Mouse (Mus musculus) midbrain, embryonic 14.5 days (tissue): Measurements from ENCODE around the gene Wscd2. TPM values are rescaled to one million over a fixed set of nuclear protein-coding genes. Genes with fewer than 3 reads are reported as not detected.
A peak's percentile ranks its signal among the peaks of the same experiment; 100 is the strongest.

Experiments
- ATAC-seq: fragments of 200-750 bp; cut with Nextera tagmentation; 2 replicates; pipeline ENCODE4 v1.8.0; 2017; ENCODE audit warnings: moderate number of reproducible peaks, moderate library complexity; ENCODE audit not compliant: low FRiP score, low TSS enrichment
- DNase-seq: peaks from one replicate; pipeline ENCODE4 v3.0.0-alpha.2; 2015
- H3K27ac ChIP-seq: fragments of 300-500 bp; sonication (generic); replicated peaks from 2 replicates; pipeline ENCODE4 v1.5.1; 2014; ENCODE audit warnings: mild to moderate bottlenecking, low read depth, low read length, moderate library complexity
- H3K27me3 ChIP-seq: fragments of 300-500 bp; sonication (generic); 2 replicates; pipeline ENCODE4 v1.6.1; 2014; ENCODE audit warnings: low read length, control low read depth, mixed read lengths; ENCODE audit not compliant: control insufficient read depth, insufficient read depth
- H3K36me3 ChIP-seq: fragments of 300-500 bp; sonication (generic); 2 replicates; pipeline ENCODE4 v1.6.1; 2014; ENCODE audit warnings: low read length, control low read depth; ENCODE audit not compliant: control insufficient read depth, insufficient read depth
- H3K4me1 ChIP-seq: fragments of 300-500 bp; sonication (generic); 2 replicates; pipeline ENCODE4 v1.6.1; 2014; ENCODE audit warnings: mild to moderate bottlenecking, antibody characterized with exemption, low read length, control low read depth; ENCODE audit not compliant: control insufficient read depth, insufficient read depth
- H3K4me2 ChIP-seq: fragments of 300-500 bp; sonication (generic); 2 replicates; pipeline ENCODE4 v1.6.1; 2014; ENCODE audit warnings: mild to moderate bottlenecking, low read length, moderate library complexity
- H3K4me3 ChIP-seq: fragments of 300-500 bp; sonication (generic); replicated peaks from 2 replicates; pipeline ENCODE4 v1.5.1; 2014; ENCODE audit warnings: low read depth, low read length
- H3K9ac ChIP-seq: fragments of 300-500 bp; sonication (generic); replicated peaks from 2 replicates; pipeline ENCODE4 v1.6.1; 2014; ENCODE audit warnings: mild to moderate bottlenecking, low read length, moderate library complexity
- H3K9me3 ChIP-seq: fragments of 300-500 bp; sonication (generic); 2 replicates; pipeline ENCODE4 v1.6.1; 2016; ENCODE audit warnings: low read length, control low read depth, mixed read lengths; ENCODE audit not compliant: control insufficient read depth
- WGBS: fragments of 180-500 bp; shearing (Covaris S2); extraction: QIAGEN DNeasy Blood & Tissue Kit; methylation state at CpG from one replicate; pipeline ENCODE4 v1.1.7; 2014; 5-methylcytosine and 5-hydroxymethylcytosine counted together
- polyA plus RNA-seq: library from polyadenylated mRNA; unstranded; fragments of >200 nt; fragmentation: Nextera tagmentation; extraction: Ambion mirVana; gene quantifications from 2 replicates; pipeline ENCODE4 v1.2.1, GENCODE M21; 2014

Wscd2 gene
- polyA plus RNA-seq, 1 experiment from 2014 or later, result 10.7 TPM

- Histone ChIP-seq H3K4me3 (no peak overlapping the region), H3K9ac (no peak overlapping the region), H3K9me3 (no peaks in the 10 kb centered on the region), H3K27me3 (no peaks in the 10 kb centered on the region), H3K36me3 (no peaks in the 10 kb centered on the region), H3K4me2 (no peak overlapping the region), H3K4me1 (peaks cover 15% of the 10 kb centered on the region; the same call in 1 of the 2 replicates), H3K27ac (no peak overlapping the region)
- DNase-seq (no peak), ATAC-seq (no peak)
- 67% methylated on average over 8 of the region's 8 CpGs for WGBS
Measured at GRCm38 (mm10) chr5:113550249-113550648, 60.1 kb downstream of the Wscd2 start.

- H3K4me2 ChIP-seq, result no peak overlapping the region
- H3K9me3 ChIP-seq, result no peaks in the 10 kb centered on the region
- H3K36me3 ChIP-seq, result no peaks in the 10 kb centered on the region
- no peak overlapping the region for H3K27ac ChIP-seq
- H3K4me3 ChIP-seq, result no peak overlapping the region
- H3K27me3 ChIP-seq, result no peaks in the 10 kb centered on the region
- no peak for DNase-seq
- no peak for ATAC-seq
- H3K9ac ChIP-seq, result no peak overlapping the region
- peaks cover 14% of the 10 kb centered on the region; the same call in 1 of the 2 replicates for H3K4me1 ChIP-seq
- 35% methylated on average over 19 of the region's 19 CpGs for WGBS
Measured at GRCm38 (mm10) chr5:113550759-113551158, 60.6 kb downstream of the Wscd2 start.

DNA sequence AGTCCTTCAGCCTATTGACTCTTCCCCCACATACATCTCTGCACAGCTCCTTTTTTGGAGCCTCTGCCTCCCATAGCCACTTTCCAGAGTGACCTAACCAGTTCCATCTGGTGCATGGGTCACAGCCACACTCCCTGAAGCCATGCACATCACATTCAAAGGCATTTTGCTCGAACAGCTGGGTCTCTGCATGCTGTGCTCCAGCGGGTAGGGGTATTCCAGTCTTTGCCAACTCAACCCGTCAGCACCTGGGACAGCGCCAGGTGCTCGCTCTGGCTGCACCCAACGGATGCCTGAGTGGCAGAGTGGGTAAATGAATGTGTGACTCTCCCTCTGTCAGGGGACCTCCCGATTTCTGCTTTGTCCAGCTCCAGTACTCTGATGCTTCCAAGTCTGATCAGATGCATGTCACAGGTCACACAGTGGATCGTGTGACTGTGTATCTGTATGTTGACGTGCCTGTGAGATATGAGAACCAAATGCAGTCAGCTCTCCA, 63.3 kb downstream of the Wscd2 start:
- no peak overlapping the region for H3K9ac ChIP-seq
- H3K27ac ChIP-seq, result no peak overlapping the region
- H3K4me2 ChIP-seq, result no peak overlapping the region
- H3K4me3 ChIP-seq, result no peak overlapping the region
- H3K36me3 ChIP-seq, result no peaks in the 10 kb centered on the region
- ATAC-seq (no peak), DNase-seq (peak; percentile 62)
- 12% methylated on average over 9 of the region's 9 CpGs for WGBS
- no peaks in the 10 kb centered on the region for H3K9me3 ChIP-seq
- no peaks in the 10 kb centered on the region for H3K27me3 ChIP-seq
- H3K4me1 ChIP-seq, result 0 out of 2 replicates have a peak, but pooled peaks cover 11% of the 10 kb centered on the region

- ATAC-seq, result no peak
- no peak overlapping the region for H3K4me3 ChIP-seq
- H3K9me3 ChIP-seq, result no peaks in the 10 kb centered on the region
- no peak overlapping the region for H3K4me2 ChIP-seq
- no peaks in the 10 kb centered on the region for H3K27me3 ChIP-seq
- no peaks in the 10 kb centered on the region for H3K36me3 ChIP-seq
- H3K4me1 ChIP-seq, result 0 out of 2 replicates have a peak, but pooled peaks cover 11% of the 10 kb centered on the region
- DNase-seq, result peak; percentile 39
- no peak overlapping the region for H3K9ac ChIP-seq
- WGBS, result 65% methylated on average over 15 of the region's 15 CpGs
- no peak overlapping the region for H3K27ac ChIP-seq
Measured at GRCm38 (mm10) chr5:113554095-113554494, 64.0 kb downstream of the Wscd2 start.

DNA sequence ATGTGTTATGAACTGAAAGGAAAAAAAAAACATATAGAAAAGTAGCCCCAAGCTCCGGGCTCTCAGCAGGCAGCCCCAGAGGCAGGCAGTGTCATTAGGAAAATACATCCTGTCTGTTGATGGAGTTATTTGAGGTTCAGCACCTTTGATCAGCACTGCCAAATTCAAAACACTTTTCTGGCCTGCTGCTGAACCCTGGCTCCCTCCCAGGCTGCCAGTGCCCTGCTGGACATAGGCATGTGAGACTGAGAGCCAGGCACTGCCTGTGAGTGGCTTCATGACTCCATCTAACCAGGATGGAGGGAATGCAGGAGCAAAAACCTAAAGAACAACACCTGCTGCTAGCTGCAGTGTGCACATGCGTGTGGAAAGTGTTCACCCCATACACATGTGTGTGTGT, 64.4 kb downstream of the Wscd2 start:
- 76% methylated on average over 2 of the region's 2 CpGs for WGBS

GRCm38 (mm10) chr5:113555684-113556083, 65.6 kb downstream of the Wscd2 start:
- DNase-seq (no peak), ATAC-seq (no peak)
- no peaks in the 10 kb centered on the region for H3K36me3 ChIP-seq
- H3K9me3 ChIP-seq, result no peaks in the 10 kb centered on the region
- no peaks in the 10 kb centered on the region for H3K27me3 ChIP-seq
- H3K9ac ChIP-seq, result no peak overlapping the region
- 0 out of 2 replicates have a peak, but pooled peaks cover 11% of the 10 kb centered on the region for H3K4me1 ChIP-seq
- no peak overlapping the region for H3K27ac ChIP-seq
- WGBS, result 80% methylated on average over 2 of the region's 2 CpGs
- no peak overlapping the region for H3K4me2 ChIP-seq
- H3K4me3 ChIP-seq, result no peak overlapping the region

More for the DNA sequence above, 64.4 kb downstream of the Wscd2 start:
- ATAC-seq (no peak), DNase-seq (no peak)
- H3K9ac ChIP-seq, result no peak overlapping the region
- no peak overlapping the region for H3K4me2 ChIP-seq
- H3K27ac ChIP-seq, result no peak overlapping the region
- H3K9me3 ChIP-seq, result no peaks in the 10 kb centered on the region
- H3K4me3 ChIP-seq, result no peak overlapping the region
- 0 out of 2 replicates have a peak, but pooled peaks cover 11% of the 10 kb centered on the region for H3K4me1 ChIP-seq
- no peaks in the 10 kb centered on the region for H3K27me3 ChIP-seq
- no peaks in the 10 kb centered on the region for H3K36me3 ChIP-seq

GRCm38 (mm10) chr5:113558065-113558464, 67.9 kb downstream of the Wscd2 start:
- 0 out of 2 replicates have a peak, but pooled peaks cover 5% of the 10 kb centered on the region for H3K4me1 ChIP-seq
- no peaks in the 10 kb centered on the region for H3K27me3 ChIP-seq
- H3K27ac ChIP-seq, result no peak overlapping the region
- H3K9ac ChIP-seq, result no peak overlapping the region
- ATAC-seq, result no peak
- no peak overlapping the region for H3K4me2 ChIP-seq
- no peak for DNase-seq
- WGBS, result 92% methylated on average over 8 of the region's 8 CpGs
- no peak overlapping the region for H3K4me3 ChIP-seq
- no peaks in the 10 kb centered on the region for H3K36me3 ChIP-seq
- H3K9me3 ChIP-seq, result no peaks in the 10 kb centered on the region

DNA sequence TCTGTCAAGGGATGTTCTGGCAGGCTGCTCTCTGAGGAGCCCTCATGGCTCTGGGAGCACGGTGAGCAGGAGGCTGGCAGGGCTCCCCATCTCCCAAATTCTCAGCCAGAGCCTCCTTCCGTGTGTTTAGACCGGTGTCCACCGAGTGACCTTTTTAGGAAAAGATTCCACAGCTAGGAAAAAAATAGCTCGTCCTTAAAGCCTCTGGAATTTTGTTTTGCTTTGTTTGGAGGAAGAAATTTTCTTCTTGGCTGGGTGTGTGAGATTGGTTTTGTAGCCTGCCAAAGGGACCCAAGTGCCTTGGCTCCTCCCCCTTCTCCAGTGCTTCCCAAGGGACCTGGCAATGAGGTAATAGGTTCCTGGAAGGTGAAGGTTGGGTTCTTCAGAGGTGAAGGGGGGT, 69.5 kb downstream of the Wscd2 start:
- WGBS, result 84% methylated on average over 5 of the region's 5 CpGs
- no peak overlapping the region for H3K9ac ChIP-seq
- no peaks in the 10 kb centered on the region for H3K36me3 ChIP-seq
- H3K9me3 ChIP-seq, result no peaks in the 10 kb centered on the region
- no peaks in the 10 kb centered on the region for H3K27me3 ChIP-seq
- ATAC-seq, result no peak
- H3K4me2 ChIP-seq, result no peak overlapping the region
- no peaks in the 10 kb centered on the region for H3K4me1 ChIP-seq
- H3K27ac ChIP-seq, result no peak overlapping the region
- DNase-seq, result no peak
- H3K4me3 ChIP-seq, result no peak overlapping the region

DNA sequence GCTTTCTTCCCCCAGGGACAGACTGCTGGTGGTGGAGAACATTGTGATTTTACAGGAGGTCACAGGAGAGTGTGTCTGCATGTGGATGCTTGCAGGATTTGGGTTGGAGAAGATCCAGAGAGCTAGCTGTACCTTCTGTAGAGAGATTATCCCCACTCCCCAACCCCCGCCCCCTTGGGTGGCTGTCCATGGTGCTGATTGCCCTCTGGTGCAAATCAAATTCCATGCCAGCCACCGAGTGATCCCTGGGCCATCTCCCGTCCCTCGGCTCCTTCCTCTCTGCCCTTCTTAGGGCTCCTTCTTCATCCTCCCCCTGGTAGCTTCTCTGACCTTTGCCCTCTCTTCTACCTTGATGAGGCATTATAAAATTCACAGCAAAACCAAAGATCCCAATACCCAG, 74.3 kb downstream of the Wscd2 start:
- no peak for ATAC-seq
- no peak for DNase-seq
- no peak overlapping the region for H3K9ac ChIP-seq
- H3K36me3 ChIP-seq, result no peaks in the 10 kb centered on the region
- no peaks in the 10 kb centered on the region for H3K9me3 ChIP-seq
- WGBS, result 39% methylated on average over 4 of the region's 4 CpGs
- H3K4me3 ChIP-seq, result no peak overlapping the region
- H3K27me3 ChIP-seq, result no peaks in the 10 kb centered on the region
- no peak overlapping the region for H3K4me2 ChIP-seq
- H3K4me1 ChIP-seq, result no peaks in the 10 kb centered on the region
- no peak overlapping the region for H3K27ac ChIP-seq
